Mouse (Mus musculus): ENCODE results near the gene Rhoj. TPM values are rescaled to one million over a fixed set of nuclear protein-coding genes. Genes with fewer than 3 reads are reported as not detected.

Gene Rhoj
- polyA plus RNA-seq (2014; fragmentation: Illumina TruSeq; extraction: RNeasy Lipid Tissue Mini Kit (QIAGEN cat#74804)): 91.9 TPM

GRCm38 (mm10) chr12:75307961-75308951 lies at the start of gene Rhoj:
Rhoj (plus strand) TSS chr12:75308322.

DNA sequence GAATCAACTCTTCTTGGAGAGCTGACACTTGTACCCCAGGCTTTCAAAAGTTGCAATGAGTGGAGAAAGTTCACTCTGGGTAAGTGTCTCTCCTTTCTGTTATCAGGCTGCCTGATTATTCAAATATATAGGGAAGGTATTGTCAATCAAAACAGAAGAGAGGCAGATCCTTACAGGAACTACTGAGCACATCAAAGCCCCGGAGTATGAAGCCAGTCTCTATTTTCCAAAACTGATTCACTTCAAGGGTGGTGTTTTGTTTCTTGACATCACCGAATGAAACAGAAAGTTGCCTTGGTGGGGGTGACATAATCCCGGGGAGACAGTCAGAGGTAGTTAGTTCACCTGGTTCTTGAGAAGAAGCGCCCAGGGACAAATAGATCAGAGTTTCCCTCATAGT lies 108.6 kb downstream of the Rhoj start, which contains the start of gene Gphb5:
Gene Gphb5, minus strand, starts transcription at position 101 of the 400 bp plus-strand sequence.

Other genes with a start within 250 kb of the Rhoj start
- not detected for gene Kcnh5, start 131.0 kb upstream of the Rhoj start, polyA plus RNA-seq (2014; fragmentation: Illumina TruSeq; extraction: RNeasy Lipid Tissue Mini Kit (QIAGEN cat#74804))
- not detected for gene Gphb5, start 108.5 kb downstream of the Rhoj start, polyA plus RNA-seq (2014; fragmentation: Illumina TruSeq; extraction: RNeasy Lipid Tissue Mini Kit (QIAGEN cat#74804))